Mouse (Mus musculus): Measurements from ENCODE around the gene Frrs1. TPM values are rescaled to one million over a fixed set of nuclear protein-coding genes. Genes with fewer than 3 reads are reported as not detected.

The Frrs1 gene
- total RNA-seq, 2 experiments from 2014 or later, result 3.1 to 4.8 TPM

DNA sequence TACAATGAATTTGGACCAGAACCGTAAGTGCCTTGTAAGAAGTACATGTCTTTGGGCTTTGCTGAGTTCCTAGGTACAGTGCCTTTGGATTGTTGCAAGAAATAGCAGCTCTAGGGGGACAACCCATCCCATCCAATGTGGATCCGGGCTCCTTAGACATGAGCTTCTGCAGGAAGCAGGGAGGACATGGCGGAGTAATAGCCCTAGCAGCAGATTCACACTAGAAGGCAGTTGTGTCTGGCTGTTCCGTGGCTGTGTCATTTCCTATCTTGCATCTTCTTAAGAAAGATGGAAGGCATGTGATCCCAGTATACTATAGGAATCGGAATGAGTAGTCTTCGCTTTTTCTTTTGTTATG, 32.9 kb downstream of the Frrs1 start:
- intact Hi-C loops (cut with DNase I), result no loop called here
- DNase-seq (ENCODE audit: low spot score), result no peak

- intact Hi-C loops (cut with DNase I), result no loop called here
- DNase-seq (ENCODE audit: low spot score), result no peak
Observed at GRCm38 (mm10) chr3:116892872-116893271, 33.6 kb downstream of the Frrs1 start.

GRCm38 (mm10) chr3:116904158-116904557, 44.9 kb downstream of the Frrs1 start:
- DNase-seq (ENCODE audit: low spot score), result peak; percentile 37
- intact Hi-C loops (cut with DNase I), result loop anchor here (2.0 kb wide), 3 partner anchors 159 to 535 kb away; no protein-coding TSS in a partner anchor

GRCm38 (mm10) chr3:116905898-116906297, 46.6 kb downstream of the Frrs1 start:
- DNase-seq (ENCODE audit: low spot score), result peak; percentile 55
- intact Hi-C loops (cut with DNase I), result loop anchor here (2.0 to 5.0 kb wide), 5 partner anchors 63 to 881 kb away; partner anchors contain the start of genes 4930455H04Rik and Palmd

- intact Hi-C loops (cut with DNase I), result loop anchor here (2.0 to 5.0 kb wide), 2 partner anchors 62 to 881 kb away; partner anchors contain the start of genes 4930455H04Rik and Palmd
- no peak for DNase-seq (ENCODE audit: low spot score)
Observed at GRCm38 (mm10) chr3:116906596-116906995, 47.3 kb downstream of the Frrs1 start.

DNA sequence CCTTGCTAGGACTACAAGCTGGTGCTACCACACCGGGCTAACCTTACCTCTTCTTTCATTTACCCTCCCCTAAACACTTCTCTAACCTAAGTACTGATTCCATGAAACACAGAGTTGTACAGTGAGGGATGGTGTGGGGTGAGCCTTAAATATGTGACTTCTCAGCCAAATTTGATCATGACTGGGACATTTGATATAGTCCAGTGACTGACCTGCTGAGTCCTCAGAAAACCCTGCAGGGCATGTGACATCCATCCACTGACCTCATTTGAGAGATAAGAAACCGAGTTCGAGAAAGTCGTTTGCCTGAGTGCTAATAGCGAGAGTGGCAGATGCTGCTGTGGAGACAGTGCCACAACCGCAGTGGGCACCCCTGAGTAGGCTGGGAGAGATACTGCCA, 55.1 kb downstream of the Frrs1 start:
- DNase-seq (ENCODE audit: low spot score), result no peak
- intact Hi-C loops (cut with DNase I), result no loop called here

DNA sequence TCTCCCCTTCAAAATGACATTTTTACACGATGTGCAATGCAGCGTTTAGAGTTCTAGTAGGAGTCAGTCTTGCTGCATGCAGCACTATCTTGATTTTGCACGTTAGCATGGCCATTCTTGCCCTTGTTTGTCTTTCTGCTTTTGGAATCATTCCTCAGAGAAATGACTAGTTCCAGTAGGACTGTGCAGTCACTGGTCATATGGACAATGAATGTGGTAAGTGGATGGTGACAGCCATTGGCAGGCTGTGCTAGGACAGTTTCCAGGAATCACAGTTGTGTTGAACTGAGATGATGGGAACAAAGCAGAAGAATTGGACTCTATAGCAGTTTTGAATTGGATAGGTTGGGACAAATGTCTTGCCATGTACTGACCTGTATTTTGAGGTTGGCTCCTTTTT, 55.7 kb downstream of the Frrs1 start:
- DNase-seq (ENCODE audit: low spot score), result no peak
- intact Hi-C loops (cut with DNase I), result no loop called here

- intact Hi-C loops (cut with DNase I), result no loop called here
- no peak for DNase-seq (ENCODE audit: low spot score)
Observed at GRCm38 (mm10) chr3:116917016-116917415, 57.8 kb downstream of the Frrs1 start.

GRCm38 (mm10) chr3:116921535-116921934, 62.3 kb downstream of the Frrs1 start:
- no peak for DNase-seq (ENCODE audit: low spot score)
- intact Hi-C loops (cut with DNase I), result loop anchor here (5.0 kb wide), 1 partner anchor 146 kb away; no protein-coding TSS in a partner anchor

GRCm38 (mm10) chr3:116923042-116923441, 63.8 kb downstream of the Frrs1 start:
- intact Hi-C loops (cut with DNase I), result loop anchor here (5.0 kb wide), 1 partner anchor 144 kb away; no protein-coding TSS in a partner anchor
- DNase-seq (ENCODE audit: low spot score), result no peak

GRCm38 (mm10) chr3:116928994-116929393, 69.7 kb downstream of the Frrs1 start:
- intact Hi-C loops (cut with DNase I), result loop anchor here (5.0 kb wide), 1 partner anchor 33 kb away; no protein-coding TSS in a partner anchor
- no peak for DNase-seq (ENCODE audit: low spot score)

GRCm38 (mm10) chr3:116933158-116933557, 73.9 kb downstream of the Frrs1 start:
- DNase-seq (ENCODE audit: low spot score), result no peak
- intact Hi-C loops (cut with DNase I), result no loop called here

DNA sequence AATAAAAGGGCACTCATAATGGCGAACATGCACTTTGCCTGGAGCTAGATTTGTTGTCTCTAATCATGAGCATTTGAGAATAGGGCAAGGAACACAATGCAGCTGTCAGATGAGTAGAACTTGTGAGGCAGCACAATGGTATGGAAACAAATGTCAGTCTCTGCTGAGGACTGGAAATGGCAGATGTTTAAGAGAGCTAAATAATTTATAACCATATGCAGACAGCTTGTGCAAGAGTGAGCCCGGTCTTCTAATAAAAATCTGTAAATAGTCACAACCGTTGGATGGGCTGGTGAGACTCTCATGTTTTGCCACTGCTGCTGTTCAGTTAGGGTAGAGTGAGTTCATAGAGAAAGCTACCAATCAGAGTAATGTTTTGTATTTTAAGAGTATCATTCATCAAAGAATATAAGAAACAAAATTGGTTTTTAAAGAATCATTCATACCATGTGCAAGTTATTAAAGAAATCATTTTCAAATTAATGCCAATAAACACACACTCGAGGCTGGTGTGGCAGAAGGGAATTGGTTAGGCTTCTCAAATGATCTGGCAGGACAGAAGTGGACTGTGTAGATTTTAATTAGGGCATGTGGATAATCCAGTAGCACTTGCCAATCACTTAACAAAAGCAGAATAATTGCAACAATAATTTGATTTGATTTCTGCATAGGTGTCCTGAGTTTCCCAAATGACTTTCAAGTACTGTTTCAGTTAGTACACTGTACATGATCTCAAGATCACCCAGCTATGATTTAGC, 77.8 kb downstream of the Frrs1 start:
- DNase-seq (ENCODE audit: low spot score), result no peak
- intact Hi-C loops (cut with DNase I), result no loop called here

- DNase-seq (ENCODE audit: low spot score), result no peak
- intact Hi-C loops (cut with DNase I), result no loop called here
Observed at GRCm38 (mm10) chr3:116940804-116941558, 81.7 kb downstream of the Frrs1 start.

- intact Hi-C loops (cut with DNase I), result no loop called here
- DNase-seq (ENCODE audit: low spot score), result no peak
Observed at GRCm38 (mm10) chr3:116941559-116942117, 82.4 kb downstream of the Frrs1 start.

DNA sequence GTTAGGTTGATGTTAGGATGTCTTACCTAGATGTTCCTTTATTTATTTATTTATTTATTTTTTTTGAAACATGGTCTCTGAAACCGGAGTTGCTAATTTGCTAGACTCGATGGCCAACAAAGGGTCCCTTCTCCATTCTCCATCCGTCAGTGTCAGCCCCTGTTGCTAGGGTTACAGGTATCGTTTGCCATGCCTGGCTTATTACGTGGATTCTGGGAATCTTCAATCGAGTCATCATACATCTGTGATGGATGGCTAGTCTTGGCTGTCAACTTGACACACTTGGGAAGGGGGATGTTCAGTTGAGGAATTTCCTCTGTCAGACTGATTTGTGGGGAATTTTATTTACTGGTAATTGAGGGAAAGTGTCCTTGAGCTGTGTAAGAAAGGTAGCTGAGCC, 83.5 kb downstream of the Frrs1 start:
- no peak for DNase-seq (ENCODE audit: low spot score)
- intact Hi-C loops (cut with DNase I), result no loop called here

DNA sequence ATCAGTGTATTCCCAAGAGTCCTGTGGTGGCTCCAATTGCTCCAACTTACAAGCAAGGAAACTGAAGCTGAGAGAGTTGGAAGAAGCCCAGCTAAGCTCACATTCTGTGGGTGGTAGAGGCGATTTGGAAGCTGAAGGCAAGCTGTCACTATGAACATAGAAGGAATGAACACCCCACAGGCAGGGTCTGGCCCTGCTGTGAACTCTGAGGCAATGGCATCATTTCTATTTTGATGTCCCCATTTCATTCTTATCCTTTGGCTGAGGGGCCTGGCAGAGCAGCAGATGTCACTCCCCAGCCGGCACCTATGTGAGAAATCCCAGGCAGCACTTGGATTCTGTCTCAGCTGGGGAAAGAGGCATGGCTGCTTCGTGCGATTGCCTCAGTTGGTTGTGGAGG, 84.2 kb downstream of the Frrs1 start:
- intact Hi-C loops (cut with DNase I), result no loop called here
- no peak for DNase-seq (ENCODE audit: low spot score)

- DNase-seq (ENCODE audit: low spot score), result no peak
- intact Hi-C loops (cut with DNase I), result no loop called here
Observed at GRCm38 (mm10) chr3:116946476-116946875, 87.2 kb downstream of the Frrs1 start.

DNA sequence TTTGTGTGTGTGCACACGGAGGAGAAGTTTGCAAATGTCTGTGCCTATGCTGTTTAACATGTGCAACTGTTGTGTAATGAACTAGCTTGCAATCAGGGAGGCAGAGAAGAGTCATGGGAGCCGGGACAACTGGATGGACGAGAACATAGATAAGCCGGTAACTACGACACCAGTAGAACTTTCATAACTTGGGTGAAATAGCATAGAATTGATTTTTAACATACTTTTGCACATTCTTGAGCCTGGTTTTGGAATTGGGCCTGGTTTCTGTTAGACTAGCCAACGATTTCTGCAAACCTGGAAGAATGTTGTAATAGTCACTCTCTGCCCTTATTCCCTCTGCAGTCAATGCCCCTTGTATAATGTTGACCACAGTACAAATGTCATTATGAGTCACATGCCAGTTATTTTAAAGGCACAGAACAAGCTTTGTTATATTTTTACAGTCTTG, 91.4 kb downstream of the Frrs1 start:
- intact Hi-C loops (cut with DNase I), result no loop called here
- no peak for DNase-seq (ENCODE audit: low spot score)

DNA sequence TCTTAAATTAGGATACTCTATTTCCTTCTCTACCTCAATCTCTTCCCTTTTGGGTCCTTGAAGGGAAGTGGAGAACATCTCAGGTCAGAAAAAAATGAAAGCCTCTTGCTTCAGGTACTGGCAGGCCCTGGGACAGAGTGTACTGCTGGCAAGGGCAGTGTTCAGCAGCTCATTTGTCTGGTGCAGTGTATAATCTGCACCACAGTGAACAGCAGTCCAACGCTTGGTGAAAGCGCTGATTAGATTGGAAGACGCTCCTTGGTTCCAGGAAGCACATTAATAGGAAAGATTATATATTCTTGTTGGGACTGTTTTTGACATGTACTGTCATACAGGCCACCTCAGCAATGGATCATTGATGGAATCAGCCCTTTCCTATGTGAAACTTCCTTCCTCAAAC, 92.2 kb downstream of the Frrs1 start:
- no peak for DNase-seq (ENCODE audit: low spot score)
- intact Hi-C loops (cut with DNase I), result no loop called here

Measured in heart, postnatal 25 days (tissue).